Mouse (Mus musculus) liver, adult 2 months (tissue): Measurements from ENCODE around the gene Ccdc34.

ENCODE experiments used
- CTCF ChIP-seq: fragments of 200-500 bp; IDR thresholded peaks from 2 replicates; pipeline ENCODE4 v1.5.1; 2011; ENCODE audit warnings: low read depth, low read length, control low read depth
- POLR2A ChIP-seq: fragments of 200-500 bp; IDR thresholded peaks from 2 replicates; pipeline ENCODE4 v1.6.1; 2011; ENCODE audit warnings: low read length, control low read depth; ENCODE audit not compliant: insufficient read depth; ENCODE audit errors: extremely low read depth

- no peak for TF ChIP-seq CTCF
- no peak for TF ChIP-seq POLR2A
Observed at GRCm38 (mm10) chr2:109984930-109985329, 32.7 kb upstream of the Ccdc34 start.
